Mouse (Mus musculus) thymus, postnatal 0 days (tissue): ENCODE data around the gene Orai1. TPM values are rescaled to one million over a fixed set of nuclear protein-coding genes. Genes with fewer than 3 reads are reported as not detected.
A peak's percentile ranks its signal among the peaks of the same experiment; 100 is the strongest.
"Not testable (repeated sequence)": the region's sequence is repeated elsewhere in the genome, so short reads cannot be mapped to it uniquely, and the experiment has no call there.

Experiments
- DNase-seq: peaks from one replicate; pipeline ENCODE4 v3.0.0-alpha.2; 2015; ENCODE audit warnings: low spot score
- polyA plus RNA-seq: library from polyadenylated mRNA; unstranded; fragments of >200 nt; fragmentation: Nextera tagmentation; extraction: Ambion mirVana; gene quantifications from 2 replicates; pipeline ENCODE4 v1.2.1, GENCODE M21; 2015

The Orai1 gene
- 16.1 and 17.3 TPM in 2 replicates for polyA plus RNA-seq

DNA sequence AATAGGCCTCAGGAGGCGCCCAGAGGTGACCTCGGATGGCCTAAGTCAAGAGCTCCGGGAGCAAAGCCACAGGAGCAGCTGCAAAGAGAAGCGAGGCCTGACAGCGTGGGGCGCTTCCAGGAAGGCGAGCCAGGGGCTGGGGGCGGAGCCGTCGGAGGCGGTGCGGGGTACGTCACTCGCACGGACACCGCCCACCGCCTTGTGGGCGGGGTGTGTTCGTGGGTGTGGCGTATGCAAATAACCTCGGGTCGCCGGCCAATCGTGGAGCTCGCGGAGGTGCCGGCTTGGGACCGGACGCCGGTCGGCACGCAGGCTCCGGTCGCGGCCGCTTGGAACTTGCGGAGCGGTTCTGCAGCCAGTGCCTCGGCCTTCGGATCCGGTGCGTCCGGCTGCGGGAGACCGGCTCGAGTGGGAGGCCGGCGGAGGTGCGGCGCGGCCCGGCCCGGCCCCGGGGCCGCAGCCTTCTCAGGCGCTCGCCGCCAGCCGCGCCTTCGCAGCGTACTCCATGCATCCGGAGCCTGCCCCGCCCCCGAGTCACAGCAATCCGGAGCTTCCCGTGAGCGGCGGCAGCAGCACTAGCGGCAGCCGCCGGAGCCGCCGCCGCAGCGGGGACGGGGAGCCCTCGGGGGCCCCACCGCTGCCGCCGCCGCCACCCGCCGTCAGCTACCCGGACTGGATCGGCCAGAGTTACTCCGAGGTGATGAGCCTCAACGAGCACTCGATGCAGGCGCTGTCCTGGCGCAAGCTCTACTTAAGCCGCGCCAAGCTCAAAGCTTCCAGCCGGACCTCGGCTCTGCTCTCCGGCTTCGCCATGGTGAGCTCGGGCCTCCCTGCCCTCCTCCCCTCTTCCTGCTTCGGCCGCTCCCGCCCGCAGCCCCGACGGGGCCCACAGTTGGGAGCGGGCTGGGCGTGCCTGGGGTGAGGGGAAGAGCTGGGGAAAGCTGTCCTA, at the start of gene Orai1:
TSS of gene Orai1 (plus strand) at position 322 of the 949 bp plus-strand sequence.
- peak; percentile 98 for DNase-seq

DNA sequence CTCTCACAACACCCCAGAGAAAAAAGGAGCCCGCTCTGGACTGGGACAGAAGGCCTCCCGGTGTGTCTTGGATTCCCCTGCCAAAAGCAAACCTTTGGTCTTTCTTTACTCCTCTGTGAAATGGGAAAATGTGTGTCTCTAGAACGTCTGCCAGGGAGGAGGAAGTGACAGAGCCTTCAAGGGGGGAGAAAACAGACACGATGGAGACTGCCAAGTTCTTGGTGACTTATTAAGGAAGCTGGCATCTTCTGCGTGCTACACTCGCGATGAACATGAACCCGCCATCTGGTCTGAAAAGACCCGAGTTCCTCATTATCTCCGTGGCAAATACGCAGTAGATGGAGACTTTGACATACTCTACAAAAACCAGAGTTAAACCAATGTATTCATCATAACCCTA, 49.4 kb upstream of the Orai1 start:
- no peak for DNase-seq

DNA sequence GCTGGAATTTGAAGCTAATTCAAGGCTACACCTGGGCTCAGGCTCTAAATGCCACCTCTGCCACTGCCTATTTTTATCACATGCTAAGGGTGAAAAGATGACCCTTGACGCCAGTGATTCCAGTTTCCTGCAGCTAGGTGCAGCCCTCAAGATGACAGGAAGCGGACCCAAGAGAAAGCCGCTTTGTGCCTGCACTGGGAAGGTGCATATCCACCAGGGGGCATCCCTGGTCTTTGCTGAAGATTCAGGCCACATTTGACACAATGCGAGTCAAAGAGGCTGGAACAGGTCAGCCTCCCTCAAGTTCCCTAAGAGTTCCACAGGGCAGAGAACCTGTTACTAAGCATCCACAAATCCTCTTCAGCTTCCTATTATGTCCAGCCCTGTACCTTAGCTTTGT, 46.6 kb upstream of the Orai1 start:
- DNase-seq, result peak; percentile 86

DNA sequence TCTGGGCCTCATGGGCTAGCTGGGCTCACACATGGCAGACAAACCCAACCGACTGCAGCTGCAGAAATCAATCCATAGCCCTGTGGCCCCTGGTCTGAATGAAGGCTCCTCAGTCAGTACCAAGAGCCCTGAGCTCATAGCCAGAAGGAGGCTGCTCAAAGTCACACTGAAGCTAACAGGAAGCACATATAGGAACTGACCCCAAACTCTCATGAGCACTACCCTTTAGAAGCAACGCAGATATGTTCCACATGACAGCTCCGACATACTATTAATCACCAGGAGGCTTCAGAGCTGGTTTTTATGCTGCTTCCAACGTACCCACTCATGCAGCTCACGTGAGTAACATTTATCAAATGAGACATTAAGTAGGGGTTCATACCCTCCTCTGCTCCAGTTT, 44.8 kb upstream of the Orai1 start:
- DNase-seq, result no peak

DNA sequence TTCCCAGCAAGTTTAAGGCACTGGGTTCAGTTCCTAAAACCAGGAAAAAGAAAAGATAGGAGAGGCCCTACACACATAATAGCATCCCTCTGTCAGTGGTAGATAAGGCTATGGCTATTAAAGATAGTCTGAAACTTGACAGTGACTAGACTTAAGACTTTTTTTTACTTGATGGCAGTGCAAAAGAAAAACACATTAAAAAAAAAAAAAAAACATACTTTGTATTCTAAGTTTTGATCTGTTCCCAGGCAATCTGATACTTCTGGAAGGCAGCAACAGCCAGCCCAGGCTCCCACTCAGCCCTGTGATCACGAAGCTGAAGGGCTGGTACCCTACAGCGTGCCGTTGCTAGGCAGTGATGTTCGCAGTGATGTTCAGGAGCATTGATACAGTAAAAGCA, 43.4 kb upstream of the Orai1 start:
- no peak for DNase-seq

DNA sequence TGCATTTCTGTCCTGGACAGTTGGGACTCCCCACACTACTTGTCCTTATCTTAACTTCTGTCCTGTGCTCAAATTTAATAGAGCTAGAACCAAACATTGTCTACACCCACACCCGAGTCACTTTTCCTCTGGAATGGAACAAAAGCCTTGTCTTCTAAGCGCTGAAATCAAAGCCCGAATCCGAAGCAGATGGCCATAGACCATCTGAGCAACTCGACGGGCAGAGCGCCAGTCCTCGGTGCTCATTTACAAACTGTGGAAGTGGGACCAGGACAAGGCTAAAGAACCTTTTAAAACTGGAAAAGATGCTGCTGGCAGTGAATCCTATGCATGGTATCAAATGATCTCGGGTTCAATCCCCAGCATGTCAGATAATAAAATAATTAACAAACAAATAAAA, 42.8 kb upstream of the Orai1 start:
- no peak for DNase-seq

DNA sequence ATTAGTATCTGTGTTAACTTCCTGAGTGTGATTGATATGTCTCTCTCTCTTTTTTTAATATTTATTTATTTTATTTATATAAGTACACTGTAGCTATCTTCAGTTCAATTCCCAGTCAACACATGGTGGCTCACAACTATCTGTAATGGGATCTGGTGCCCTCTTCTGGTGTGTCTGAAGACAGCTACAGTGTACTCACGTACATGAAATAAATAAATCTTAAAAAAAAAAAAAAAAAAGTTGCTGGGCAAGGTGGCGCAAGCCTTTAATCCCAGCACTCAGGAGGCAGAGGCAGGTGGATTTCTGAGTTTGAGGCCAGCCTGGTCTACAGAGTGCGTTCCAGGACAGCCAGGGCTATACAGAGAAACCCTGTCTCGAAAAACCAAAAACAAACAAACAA, 40.2 kb upstream of the Orai1 start:
- DNase-seq, result not testable (repeated sequence)

DNA sequence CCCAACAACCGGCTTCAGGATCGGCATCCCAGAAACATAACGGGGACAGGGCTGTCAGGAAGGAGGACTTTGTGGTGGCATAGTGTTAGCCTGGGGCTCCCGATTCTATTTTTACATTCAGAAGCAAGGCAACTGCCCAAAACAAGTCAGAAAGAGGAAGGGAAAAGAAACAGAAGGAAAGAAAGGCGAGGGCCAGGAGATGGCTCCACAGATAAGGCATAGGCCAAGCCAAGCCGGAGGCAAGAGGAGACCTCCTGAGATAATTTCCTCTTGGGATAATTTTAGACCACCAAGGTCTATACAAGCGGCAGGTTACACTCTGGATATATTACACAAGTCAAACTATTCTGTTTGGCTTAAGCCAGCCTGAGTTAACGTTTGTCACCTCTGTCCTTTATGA, 35.9 kb upstream of the Orai1 start:
- DNase-seq, result no peak

DNA sequence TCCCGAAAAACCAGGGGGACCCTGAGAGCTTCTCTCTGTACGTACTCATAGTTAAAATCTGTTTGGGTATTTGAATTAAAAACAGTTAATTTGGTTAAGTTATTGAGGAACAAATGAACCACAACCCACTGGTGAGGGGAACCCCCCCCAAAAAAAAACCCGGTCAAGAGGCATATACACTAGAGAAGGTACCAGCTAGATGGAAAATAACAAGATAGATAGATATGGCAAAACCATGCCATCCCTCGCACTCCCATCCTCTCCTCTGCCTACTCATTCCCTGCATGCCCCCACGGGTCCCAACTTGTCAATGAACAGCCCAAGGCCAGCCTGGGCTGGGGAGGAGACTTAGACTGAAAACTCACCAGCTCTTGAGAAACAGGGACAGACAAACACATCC, 30.4 kb upstream of the Orai1 start:
- DNase-seq, result no peak

DNA sequence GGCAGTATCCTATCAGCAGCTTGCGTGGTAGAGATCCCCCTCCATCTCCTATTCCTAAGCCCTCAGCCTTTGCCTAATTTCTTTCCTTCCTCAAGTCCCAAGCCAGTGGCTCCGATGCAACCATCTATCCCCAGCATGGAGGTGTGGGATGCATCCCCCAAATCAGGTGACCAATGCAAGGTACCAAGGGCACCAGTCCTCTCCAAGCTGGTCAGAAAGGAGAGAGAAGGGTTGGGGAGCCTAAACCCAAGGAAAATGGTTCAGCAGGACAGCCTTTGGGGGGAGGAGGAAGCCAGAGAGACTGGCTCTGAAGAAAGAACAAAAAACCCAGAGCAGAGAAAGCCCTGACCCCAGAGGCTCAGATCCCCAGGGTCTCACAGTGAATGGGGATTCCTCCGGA, 29.6 kb upstream of the Orai1 start:
- DNase-seq, result no peak

DNA sequence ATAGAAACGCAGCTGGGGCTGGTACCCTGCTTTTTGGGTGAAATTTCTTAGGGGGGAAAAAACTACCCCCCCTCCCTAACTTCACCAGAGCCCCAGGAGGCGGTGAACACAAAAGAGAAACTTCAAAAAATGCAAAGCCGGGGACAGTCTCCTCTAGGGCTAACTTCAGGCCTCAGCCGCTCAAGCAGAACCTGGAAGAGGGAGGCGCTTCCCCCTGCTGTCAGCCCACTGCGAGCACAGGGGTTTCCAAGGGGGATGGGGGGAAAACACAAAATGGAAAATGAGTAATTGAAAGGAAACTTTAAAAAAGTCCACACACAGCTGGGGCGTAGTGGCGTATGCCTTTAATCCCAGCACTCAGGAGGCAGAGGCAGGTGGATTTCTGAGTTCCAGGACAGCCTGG, 28.8 kb upstream of the Orai1 start:
- no peak for DNase-seq

DNA sequence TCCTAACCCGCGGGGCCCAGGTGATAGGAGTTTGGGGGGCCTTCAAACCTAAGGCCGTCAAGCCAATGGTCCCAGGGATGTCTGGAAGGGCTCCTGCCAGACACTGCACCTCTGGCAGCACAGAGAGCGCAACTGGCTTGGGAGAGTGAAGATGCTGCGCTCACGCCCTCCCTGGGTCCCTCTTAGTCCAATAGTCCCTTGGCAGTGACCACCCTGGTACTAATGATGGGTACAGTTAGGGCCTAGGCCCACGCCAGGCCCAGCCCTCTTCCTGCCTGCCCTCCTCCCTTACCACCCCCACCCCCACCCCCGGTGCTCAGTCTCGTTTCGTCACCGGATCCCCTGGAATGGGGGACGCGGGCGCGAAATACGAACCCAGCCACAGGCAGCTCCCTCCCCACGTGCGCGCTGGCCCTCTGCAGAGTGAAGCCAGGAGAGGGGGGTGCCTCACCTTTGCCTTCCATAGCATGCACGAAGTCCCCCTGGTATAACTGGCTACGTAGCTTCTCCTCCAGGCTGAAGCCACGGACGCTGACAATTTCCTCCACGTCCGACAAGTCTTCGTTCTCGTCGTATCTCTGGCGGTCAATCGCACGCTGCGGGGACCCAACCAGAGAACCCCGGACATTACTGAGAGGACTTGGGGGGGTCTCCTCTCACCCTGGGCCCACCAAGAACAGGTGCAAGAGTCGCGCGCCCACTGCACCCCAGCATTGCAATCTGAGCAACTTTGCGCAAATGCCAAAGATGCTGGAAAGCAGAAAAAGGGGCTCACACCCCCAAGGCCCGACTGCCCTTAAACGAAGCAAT, 27.5 kb upstream of the Orai1 start:
- peak; percentile 53 for DNase-seq

DNA sequence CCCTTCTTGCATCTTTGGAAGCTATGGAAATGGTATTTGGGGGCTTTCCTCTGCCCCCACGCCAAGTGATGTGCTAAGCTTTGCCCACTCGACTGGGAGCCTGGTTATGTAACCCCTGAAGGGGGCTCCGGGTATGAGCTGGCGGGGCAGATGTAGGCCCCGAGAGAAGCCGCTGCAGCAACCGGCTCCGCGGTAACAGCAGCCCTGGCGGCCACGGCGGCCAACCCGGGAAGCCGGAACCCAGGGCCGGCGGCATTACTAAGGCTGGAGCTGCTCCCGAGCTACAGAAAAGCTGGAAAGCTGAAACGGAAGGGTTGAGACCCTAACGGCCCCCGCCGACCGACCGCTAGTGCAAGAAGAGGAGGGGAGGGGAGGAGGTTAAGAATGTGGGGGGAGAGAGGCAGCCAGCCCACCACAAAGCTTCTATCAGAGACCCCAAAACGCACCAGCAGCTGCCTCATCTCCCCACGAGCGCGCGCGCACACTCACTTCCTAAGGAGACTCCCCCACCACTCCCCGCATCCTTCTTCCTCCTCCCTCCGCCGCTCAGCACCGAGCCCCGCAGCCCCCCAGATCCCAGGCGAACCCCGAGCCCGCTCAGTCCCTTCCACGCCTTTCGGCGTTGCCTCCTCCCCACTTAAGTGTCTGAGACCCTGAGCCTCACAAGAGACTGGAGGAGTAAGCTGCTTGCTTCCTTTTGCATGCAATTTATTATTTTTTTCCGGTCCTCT, 26.7 kb upstream of the Orai1 start:
- DNase-seq, result peak; percentile 71

DNA sequence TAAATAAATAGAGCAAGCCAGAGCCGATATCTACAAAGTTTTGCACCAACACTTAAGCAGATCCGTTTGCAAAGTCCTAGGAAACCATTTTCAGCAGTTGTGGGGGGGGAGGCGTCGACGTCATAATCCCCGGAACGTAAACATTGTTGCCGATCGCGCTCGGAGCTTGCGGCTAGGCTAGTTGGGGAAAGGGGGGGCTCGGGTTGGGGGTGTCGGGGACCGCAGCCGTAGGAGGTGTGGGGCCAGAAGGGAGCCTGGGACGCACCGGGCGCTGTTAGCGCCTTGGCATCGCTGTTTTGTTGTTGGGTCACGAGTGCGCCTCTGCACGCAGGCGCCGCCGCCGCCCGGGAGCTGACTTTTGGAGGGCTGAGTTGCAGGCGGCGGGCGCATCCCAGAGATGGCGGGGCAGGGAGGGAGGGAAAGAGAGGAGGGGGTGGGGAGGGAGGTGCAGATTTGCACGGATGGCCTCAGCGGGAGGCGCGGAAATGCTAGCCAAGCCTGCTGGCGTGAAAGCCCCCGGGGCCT, 25.8 kb upstream of the Orai1 start:
- DNase-seq, result peak; percentile 85

DNA sequence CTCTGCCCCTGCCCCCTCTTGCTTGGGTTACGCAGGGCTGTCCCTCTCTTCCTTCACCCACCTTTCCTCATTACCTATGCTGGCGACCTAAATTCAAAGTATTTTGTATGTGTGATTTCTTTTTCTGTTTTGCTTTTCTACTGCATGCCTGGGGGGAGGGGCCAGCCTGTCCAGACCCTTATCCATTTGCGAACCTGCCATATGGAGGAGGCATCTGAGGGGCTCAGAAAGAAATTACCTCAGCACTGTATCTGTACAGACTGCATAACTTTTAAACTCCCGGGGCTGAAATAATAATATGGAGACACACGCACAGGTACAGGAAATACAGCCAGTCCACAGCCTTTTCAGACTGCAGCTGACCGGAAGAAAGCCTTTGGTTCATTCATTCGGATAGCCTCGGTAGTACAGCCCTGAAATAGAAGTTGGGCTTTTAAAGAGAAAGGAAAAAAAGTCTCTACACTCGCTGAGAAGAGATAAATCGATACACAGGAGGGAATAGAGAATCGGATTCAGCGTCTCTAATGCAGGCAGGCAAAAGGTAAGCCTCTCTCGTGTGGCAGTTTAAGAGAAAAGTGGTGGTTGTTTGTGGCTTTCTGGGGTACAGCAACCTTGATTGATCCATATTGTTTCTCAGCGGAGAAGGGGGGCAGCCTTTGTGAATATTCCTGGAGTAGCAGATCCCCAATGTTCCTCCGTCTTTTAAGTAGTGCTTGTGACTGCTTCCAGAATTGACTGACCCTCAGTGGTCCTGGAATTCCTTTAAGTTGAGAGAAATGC, 25.1 kb upstream of the Orai1 start, which contains the start of gene Kdm2b:
TSS of gene Kdm2b (minus strand) at position 273 of the 780 bp plus-strand sequence.
- DNase-seq, result peak; percentile 37

DNA sequence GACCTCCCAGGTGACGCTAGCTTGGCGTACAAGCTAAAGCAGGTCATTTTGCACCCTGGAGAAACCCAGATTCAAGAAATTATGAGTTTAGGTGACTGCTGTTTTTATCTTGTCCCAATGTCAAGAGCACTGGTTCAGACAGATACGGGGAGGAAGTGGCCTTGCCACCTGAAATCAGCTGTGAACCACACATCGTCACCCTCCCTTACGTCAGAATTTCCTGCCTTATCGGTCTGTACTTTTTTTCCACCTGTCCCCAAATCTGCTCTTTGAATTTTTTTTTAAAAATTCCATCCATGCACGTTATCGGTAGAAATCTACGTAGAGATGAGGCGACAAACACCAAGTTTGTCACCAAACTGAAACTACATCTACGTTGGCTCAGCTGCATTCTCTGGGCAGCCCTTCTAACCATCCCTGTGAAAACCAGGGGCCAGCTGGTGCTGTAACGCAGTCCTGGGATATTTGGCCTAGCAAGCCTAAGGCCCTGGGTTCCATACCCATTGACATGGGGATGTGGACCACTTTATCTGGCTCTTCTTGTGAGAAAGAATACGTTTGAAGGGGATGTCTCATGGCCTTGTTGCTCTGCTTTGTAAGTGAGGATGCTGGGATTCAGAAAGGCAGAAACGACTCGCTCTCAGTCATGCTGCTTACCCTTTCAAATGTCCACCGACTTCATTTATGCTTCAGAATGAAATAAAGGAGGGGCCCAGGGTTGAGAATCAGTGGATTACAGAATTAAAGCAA, 24.3 kb upstream of the Orai1 start:
- DNase-seq, result peak; percentile 82

DNA sequence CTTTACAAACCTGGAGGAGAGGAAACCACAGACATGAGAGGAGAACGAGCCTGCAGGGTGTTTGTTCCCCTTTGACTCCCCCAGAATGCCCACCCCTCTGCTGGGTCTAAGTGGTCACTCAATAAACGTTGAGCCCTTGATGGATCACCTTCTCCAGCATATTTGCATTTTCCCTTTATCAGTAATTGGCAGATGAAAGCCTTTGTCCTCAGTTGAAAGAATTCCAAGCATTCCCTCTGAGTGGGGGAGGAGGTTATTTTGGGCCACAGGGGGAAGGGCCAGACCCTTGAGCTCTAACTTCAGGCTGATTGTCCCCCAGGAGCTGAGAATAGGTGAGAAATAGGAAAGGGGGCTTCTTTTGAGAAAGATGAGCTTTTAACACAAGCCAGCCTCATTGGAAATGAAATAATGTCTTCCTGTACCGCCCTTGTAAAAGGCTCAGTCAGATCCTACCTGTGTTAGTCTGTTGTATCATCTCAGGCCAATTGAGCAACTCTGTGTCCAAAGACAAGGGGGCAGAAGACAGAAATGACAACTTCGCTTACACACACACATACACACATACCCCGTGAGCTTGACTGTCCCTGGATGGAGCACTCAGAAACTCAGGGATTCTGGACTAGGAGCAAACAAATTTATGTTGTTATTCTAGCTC, 23.4 kb upstream of the Orai1 start:
- DNase-seq, result no peak

DNA sequence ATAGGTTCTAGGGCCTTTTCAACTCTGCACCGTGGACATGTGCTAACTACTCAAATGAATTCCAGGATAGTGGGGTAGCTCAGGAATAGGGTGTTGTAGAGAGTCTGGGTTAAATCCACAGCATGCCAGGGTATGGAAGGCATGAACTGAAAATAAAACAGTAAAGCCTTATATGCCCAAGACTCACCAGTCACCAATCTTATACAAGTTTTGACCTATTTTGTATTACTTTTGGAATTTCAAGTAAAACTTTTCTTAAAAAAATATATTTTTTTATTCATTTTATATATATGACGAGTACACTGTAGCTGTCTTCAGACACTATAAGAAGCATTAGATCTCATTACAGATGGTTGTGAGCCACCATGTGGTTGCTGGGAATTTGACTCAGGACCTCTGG, 21.1 kb upstream of the Orai1 start:
- DNase-seq, result no peak

DNA sequence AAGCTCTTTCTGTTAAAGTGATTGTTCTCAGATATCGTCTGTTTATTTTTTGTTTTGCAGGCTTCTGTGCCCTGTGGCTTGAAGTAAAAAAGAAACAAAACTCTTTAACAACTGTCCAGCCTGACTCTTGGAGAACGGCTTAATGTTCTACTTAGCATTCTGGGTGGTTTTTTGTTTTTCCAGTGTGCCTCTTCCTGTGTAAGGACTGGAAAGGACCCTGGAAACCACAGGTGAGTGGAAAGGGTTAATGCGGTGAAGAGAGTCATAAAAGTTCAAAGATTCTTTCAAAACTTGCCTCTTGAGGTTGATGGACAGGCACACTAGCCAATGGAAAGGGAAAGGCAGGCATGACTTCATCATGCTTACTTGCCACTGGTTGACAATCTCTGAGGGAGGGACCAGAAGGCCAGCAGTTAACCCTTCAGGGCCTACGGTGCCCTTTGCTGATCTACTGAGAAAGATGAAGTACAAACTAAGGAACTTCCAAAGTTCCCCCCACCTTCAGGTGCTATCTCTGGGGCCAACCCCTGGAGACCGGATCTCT, 20.5 kb upstream of the Orai1 start:
- DNase-seq, result peak; percentile 98
